Mouse (Mus musculus) liver, embryonic 16.5 days (tissue): ENCODE results near the gene Fam120a. TPM values are rescaled to one million over a fixed set of nuclear protein-coding genes. Genes with fewer than 3 reads are reported as not detected.

Experiments used
- ATAC-seq: fragments of 200-750 bp; cut with Nextera tagmentation; 2 replicates; pipeline ENCODE4 v1.8.0; 2017; ENCODE audit warnings: low read depth, mild to moderate bottlenecking, moderate number of reproducible peaks, moderate library complexity
- H3K27ac ChIP-seq: fragments of 300-500 bp; sonication (generic); 2 replicates; pipeline ENCODE4 v1.5.1; 2014; ENCODE audit warnings: mild to moderate bottlenecking, low read length
- H3K27me3 ChIP-seq: fragments of 300-500 bp; sonication (generic); 2 replicates; pipeline ENCODE4 v1.6.1; 2014; ENCODE audit warnings: low read depth, low read length, mixed read lengths; ENCODE audit not compliant: control insufficient read depth, insufficient read depth
- H3K36me3 ChIP-seq: fragments of 300-500 bp; sonication (generic); 2 replicates; pipeline ENCODE4 v1.6.1; 2014; ENCODE audit warnings: mild to moderate bottlenecking; ENCODE audit not compliant: control insufficient read depth, insufficient read depth
- H3K4me1 ChIP-seq: fragments of 300-500 bp; sonication (generic); 2 replicates; pipeline ENCODE4 v1.6.1; 2014; ENCODE audit warnings: low read depth, low read length, mixed read lengths; ENCODE audit not compliant: control insufficient read depth
- H3K4me2 ChIP-seq: fragments of 300-500 bp; sonication (generic); 2 replicates; pipeline ENCODE4 v1.6.1; 2014; ENCODE audit warnings: low read depth, low read length, mixed read lengths
- H3K4me3 ChIP-seq: fragments of 300-500 bp; sonication (generic); 2 replicates; pipeline ENCODE4 v1.5.1; 2014; ENCODE audit warnings: low read depth, mild to moderate bottlenecking, low read length
- H3K9ac ChIP-seq: fragments of 300-500 bp; sonication (generic); 2 replicates; pipeline ENCODE4 v1.6.1; 2014; ENCODE audit warnings: low read depth, low read length
- H3K9me3 ChIP-seq: fragments of 300-500 bp; sonication (generic); replicated peaks from 2 replicates; pipeline ENCODE4 v1.6.1; 2016; ENCODE audit warnings: low read length; ENCODE audit not compliant: control insufficient read depth
- WGBS: fragments of 180-500 bp; shearing (Covaris S2); extraction: QIAGEN DNeasy Blood & Tissue Kit; methylation state at CpG from one replicate; pipeline ENCODE4 v1.1.7; 2014; ENCODE audit not compliant: insufficient replicate concordance; 5-methylcytosine and 5-hydroxymethylcytosine counted together
- polyA plus RNA-seq: library from polyadenylated mRNA; unstranded; fragments of >200 nt; fragmentation: Nextera tagmentation; extraction: Ambion mirVana; gene quantifications from 2 replicates; pipeline ENCODE4 v1.2.1, GENCODE M21; 2015

The Fam120a gene
- polyA plus RNA-seq: 11.5 and 12.0 TPM in 2 replicates

DNA sequence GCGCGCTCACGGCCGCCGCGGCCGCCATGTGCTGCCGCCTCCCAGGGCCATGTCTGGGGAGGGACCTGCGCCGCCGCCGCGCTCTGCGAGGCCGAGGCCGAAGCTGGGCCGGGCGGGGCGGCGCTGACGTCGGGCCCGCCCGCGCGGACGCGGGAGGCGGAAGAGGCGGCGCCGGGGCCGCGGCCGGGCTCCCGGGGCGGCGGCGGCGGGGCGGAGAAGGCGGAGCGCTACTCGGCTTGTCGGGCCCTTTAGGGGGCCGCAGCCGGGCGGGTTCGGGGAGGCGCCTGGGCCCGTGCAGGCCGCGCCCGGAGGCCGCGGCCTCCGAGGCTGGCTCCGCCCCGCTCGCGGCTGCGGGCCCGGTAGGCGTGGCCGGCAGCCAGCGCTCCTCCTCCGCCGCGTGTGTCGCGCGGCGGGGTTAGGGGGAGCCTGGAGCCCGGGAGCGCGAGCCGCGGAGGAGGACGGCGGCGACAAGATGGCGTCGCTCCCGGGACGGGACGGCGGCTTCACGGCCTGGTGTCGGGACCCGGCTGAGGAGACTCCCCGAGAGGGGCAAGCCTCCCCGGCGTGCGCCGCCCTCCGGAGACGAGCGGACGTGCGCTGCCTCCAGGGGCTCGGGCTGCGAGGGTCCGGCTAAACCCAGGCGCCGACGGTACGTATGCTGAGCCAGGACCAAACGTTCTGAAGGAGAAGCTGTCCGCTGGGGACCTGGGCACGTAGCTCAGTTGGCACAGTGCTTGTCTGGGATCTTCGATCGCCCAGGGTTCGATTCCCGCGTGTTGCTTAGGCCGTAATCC lies at the start of gene Fam120a:
Fam120a (minus strand) TSS at position 62 of the 794 bp plus-strand sequence.
- peak; percentile 92 for ATAC-seq
- Histone ChIP-seq H3K4me3 (peak within 1 kb of the TSS; percentile 96), H3K4me2 (peak within 1 kb of the TSS; percentile 93), H3K9me3 (no peaks in the 10 kb centered on the region), H3K27me3 (no peaks in the 10 kb centered on the region), H3K27ac (peak within 1 kb of the TSS; percentile 95), H3K4me1 (peaks cover 45% of the 10 kb centered on the region), H3K36me3 (no peaks in the 10 kb centered on the region), H3K9ac (peak within 1 kb of the TSS; percentile 98)
- under 1% methylated on average over 106 of the region's 116 CpGs for WGBS

DNA sequence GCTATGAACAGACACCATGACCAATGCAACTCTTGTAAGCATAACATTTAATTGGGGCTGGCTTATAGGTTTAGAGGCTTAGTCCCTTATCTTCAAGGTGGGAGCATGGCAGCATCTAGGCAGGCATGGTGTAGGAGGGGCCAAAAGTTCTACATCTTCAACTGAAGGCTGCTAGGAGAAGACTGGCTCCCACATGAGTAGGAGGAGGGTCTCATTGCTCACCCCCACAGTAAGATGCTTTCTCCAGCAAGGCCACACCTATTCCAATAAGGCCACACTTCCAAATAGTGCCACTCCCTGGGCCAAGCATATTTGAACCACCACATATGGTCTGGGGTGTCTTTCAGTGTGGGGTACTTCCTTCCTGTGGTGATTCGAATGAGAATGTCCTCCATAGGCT lies 49.6 kb upstream of the Fam120a start:
- Histone ChIP-seq H3K4me1 (no peaks in the 10 kb centered on the region; the same call in 1 of the 2 replicates), H3K4me3 (no peak overlapping the region), H3K4me2 (no peak overlapping the region), H3K9ac (no peak overlapping the region), H3K27me3 (no peaks in the 10 kb centered on the region; the same call in 1 of the 2 replicates), H3K9me3 (peaks cover 5% of the 10 kb centered on the region), H3K27ac (no peak overlapping the region), H3K36me3 (no peaks in the 10 kb centered on the region)
- ATAC-seq: no peak
- 73% methylated on average over 1 of the region's 1 CpGs for WGBS

DNA sequence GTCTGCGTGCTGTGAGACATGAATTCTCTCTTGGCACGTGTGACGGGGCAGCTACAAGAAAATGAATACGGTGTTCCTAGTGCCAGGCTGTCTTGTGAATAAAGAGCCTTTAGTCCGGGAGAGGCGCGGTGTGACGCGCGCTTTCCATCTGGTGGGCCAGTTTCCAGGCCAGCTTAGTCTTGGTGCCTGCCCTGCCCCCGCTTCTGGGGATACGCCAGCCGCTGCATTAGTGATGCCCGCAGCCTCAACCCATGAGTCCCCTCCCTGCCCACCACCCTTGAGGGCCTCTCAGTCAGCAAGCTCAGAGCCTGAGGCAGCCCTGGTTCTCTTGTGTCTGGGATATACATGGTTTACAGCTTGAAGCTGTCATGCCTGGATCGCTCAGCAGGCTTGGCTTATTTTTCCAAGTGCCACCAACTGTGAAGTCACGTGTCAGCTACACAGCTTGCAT lies 48.5 kb upstream of the Fam120a start:
- no peaks in the 10 kb centered on the region; the same call in 1 of the 2 replicates for H3K4me1 ChIP-seq
- peaks cover 5% of the 10 kb centered on the region for H3K9me3 ChIP-seq
- H3K9ac ChIP-seq: no peak overlapping the region
- H3K36me3 ChIP-seq: no peaks in the 10 kb centered on the region
- WGBS: 27% methylated on average over 16 of the region's 16 CpGs
- no peak overlapping the region for H3K27ac ChIP-seq
- ATAC-seq: no peak
- no peak overlapping the region for H3K4me3 ChIP-seq
- peak overlapping the region; percentile 44 for H3K4me2 ChIP-seq
- H3K27me3 ChIP-seq: no peaks in the 10 kb centered on the region; the same call in 1 of the 2 replicates

DNA sequence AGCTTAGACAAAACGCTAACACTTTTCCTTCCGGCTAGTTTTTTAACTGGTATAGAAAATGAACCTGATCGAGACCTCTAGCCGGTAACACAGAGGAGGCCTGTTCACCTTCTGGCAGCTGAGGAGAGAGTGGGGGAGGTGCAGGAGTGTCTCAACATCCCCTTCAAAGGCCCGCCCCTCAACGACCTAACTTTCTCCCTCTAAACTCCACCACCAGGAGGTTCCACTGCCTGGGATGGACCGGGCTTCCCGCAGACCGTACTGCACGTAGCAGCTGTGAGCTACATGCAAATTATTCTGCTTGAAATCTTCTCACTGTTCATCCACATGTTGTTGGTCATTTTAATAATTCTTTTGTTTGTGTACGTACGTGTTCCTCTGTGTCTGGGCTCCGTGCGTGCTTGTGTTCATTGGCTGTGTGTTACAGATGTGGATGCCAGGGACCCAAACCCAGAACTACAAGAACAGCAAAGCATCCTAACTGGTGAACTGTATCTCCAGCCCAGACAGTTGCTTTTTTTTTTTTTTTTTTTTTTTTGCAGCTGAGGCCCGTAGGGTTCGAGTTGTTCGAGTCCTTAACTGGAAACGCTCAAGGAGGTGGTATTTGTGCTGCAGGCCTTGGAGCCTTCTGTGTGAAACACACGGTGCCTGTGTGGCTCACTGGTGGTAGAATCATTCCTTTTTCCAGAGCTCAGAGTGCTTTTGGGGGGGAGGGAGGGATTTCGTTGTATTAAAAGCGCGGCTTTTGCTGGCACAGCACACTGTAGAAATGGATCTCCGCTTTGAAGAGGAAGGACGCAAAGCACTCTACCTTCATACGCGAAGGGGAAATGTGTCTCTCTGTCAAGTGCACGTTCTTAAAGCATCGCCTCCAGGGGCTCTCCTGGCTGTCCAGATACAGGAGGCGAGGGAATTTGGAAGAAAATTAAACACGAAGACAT lies 47.8 kb upstream of the Fam120a start:
- peaks cover 5% of the 10 kb centered on the region for H3K9me3 ChIP-seq
- H3K27me3 ChIP-seq: no peaks in the 10 kb centered on the region; the same call in 1 of the 2 replicates
- H3K4me1 ChIP-seq: no peaks in the 10 kb centered on the region; the same call in 1 of the 2 replicates
- no peak for ATAC-seq
- no peak overlapping the region for H3K9ac ChIP-seq
- no peak overlapping the region for H3K27ac ChIP-seq
- no peaks in the 10 kb centered on the region for H3K36me3 ChIP-seq
- H3K4me2 ChIP-seq: peak overlapping the region; percentile 44
- WGBS: 11% methylated on average over 30 of the region's 30 CpGs
- peak overlapping the region; percentile 12 for H3K4me3 ChIP-seq

DNA sequence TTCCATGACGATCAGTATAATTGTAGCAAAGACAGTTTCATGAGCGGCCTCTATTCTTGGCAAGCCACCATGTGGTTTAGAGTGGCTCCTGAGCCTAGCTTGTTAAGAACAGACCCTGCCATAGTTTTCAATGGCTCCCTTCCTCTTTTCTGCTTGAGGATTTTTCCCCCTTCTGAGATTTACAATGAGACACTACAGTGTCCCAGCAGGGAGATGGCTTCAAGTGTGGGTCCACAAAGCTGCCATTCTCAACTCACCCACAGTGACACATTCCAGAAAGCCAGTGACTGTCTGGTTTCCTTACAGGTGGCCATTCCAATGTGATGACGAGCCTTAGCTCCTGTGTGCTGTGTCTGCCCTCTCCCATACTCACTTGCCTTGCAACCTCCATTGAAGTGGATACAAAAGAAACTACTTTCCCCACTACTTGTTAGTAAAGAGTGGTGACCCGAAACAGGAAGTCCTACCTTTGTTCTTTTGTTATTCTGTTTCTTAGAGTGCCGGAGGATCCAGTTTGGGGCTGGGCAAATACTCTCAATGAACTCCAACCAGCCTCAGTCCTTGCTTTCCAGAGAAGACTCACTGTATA lies 45.5 kb upstream of the Fam120a start:
- Histone ChIP-seq H3K4me2 (no peak overlapping the region), H3K4me3 (no peak overlapping the region), H3K9ac (no peak overlapping the region), H3K27me3 (no peaks in the 10 kb centered on the region; the same call in 1 of the 2 replicates), H3K9me3 (peaks cover 5% of the 10 kb centered on the region), H3K4me1 (no peaks in the 10 kb centered on the region; the same call in 1 of the 2 replicates), H3K27ac (no peak overlapping the region), H3K36me3 (no peaks in the 10 kb centered on the region)
- 50% methylated on average over 5 of the region's 5 CpGs for WGBS
- ATAC-seq: no peak

DNA sequence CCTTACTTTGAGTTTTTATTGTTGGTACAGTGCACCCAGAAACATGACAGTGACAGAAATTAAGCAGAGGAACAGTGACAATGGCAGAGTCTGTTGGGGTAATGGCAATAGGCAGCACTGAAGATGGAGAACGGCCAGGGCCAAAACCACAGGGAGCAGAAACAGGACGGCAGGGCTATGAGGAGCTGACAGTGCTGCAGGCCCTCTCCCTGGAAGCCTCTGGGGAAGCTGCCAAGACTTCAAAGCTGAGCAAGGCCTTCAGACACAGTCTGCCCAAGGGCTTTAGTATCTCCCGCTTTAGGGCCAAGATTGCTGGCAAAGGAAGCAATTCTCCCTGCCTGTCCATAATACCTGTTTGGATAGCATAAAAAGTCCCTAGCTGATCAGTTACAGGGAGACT lies 33.9 kb upstream of the Fam120a start:
- 49% methylated on average over 3 of the region's 3 CpGs for WGBS
- no peak for ATAC-seq
- Histone ChIP-seq H3K27ac (no peak overlapping the region), H3K4me1 (no peaks in the 10 kb centered on the region), H3K4me3 (no peak overlapping the region), H3K4me2 (no peak overlapping the region), H3K36me3 (no peaks in the 10 kb centered on the region), H3K9ac (no peak overlapping the region), H3K9me3 (no peaks in the 10 kb centered on the region), H3K27me3 (no peaks in the 10 kb centered on the region)

DNA sequence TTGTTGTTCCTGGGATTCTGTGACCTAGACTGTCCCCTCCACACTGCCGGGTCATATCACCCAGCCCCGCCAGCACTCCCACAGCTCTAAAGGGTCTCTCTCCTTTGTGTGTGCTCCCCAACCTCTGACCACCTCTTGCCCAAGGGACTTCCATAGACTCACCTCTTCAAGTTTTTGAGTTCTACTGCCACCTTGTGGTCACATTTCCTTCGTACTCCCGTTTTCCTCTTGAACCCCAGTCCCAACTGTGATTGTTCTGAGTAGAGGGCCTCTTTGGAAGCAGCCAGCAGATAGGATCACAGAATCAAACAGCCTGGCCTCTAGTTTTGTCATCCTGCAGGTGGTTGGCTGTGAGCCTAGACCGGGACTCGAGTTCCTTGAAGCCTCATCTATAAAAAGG lies 30.8 kb upstream of the Fam120a start:
- WGBS: 6% methylated on average over 6 of the region's 6 CpGs
- H3K27me3 ChIP-seq: no peaks in the 10 kb centered on the region
- H3K9me3 ChIP-seq: no peaks in the 10 kb centered on the region

DNA sequence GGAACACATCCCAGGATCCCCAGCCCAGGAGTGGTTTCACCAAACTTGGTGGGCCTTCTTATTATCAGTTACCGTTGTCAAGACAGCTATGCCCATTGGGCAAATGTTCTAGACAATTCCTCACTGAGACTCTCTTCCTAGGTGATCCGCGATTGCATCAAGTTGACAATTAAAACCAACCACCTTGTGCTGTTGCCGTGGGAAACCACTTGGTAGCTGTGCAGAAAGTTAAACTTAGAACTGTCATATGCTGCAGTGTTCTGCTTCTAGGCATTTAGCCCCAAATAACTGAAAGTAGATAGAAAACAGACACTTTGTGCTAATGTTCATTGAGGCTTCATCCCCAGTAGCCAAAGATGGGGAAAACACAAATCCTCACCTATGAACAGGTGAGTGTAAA lies 28.9 kb upstream of the Fam120a start:
- H3K9ac ChIP-seq: no peak overlapping the region
- no peak overlapping the region for H3K27ac ChIP-seq
- no peak for ATAC-seq
- no peaks in the 10 kb centered on the region for H3K27me3 ChIP-seq
- no peaks in the 10 kb centered on the region for H3K9me3 ChIP-seq
- no peaks in the 10 kb centered on the region for H3K4me1 ChIP-seq
- H3K4me3 ChIP-seq: no peak overlapping the region
- no peak overlapping the region for H3K4me2 ChIP-seq
- no peaks in the 10 kb centered on the region for H3K36me3 ChIP-seq
- 75% methylated on average over 4 of the region's 4 CpGs for WGBS

More for the DNA sequence above, 30.8 kb upstream of the Fam120a start:
- H3K4me2 ChIP-seq: no peak overlapping the region
- no peaks in the 10 kb centered on the region for H3K4me1 ChIP-seq
- H3K9ac ChIP-seq: no peak overlapping the region
- no peak overlapping the region for H3K27ac ChIP-seq
- ATAC-seq: no peak
- H3K4me3 ChIP-seq: no peak overlapping the region
- no peaks in the 10 kb centered on the region for H3K36me3 ChIP-seq
